Comparison of ENCODE assay signal across 22 mouse cellular contexts in genomic region chr9:102581921-102582469, GRCm38 (mm10). TPM values are rescaled to one million over a fixed set of nuclear protein-coding genes. Genes with fewer than 3 reads are reported as not detected.
DNase-seq lines count a peak whose midpoint lies in the region; ATAC-seq and TF ChIP-seq lines count a peak whose summit lies in the region.
"Had no signal": no experiment of that assay in that cellular context is flagged by ENCODE, and none has a peak within 500 bp of the region (broad histone marks: within the 10 kb centered on the region; RNA-seq: fewer than 3 reads in every experiment).

No protein-coding gene starts in this region.

- peak; percentile 56 for DNase-seq in heart, adult 11 months
- DNase-seq in heart, adult 2 months, result no peak
- DNase-seq in brain, adult 2 months (ENCODE audit: low read depth, low spot score), result peak; percentile 65
- peak; percentile 12 for DNase-seq in retina, embryonic 14.5 days (ENCODE audit: low spot score)
- DNase-seq in limb, embryonic 10.5 days (ENCODE audit: low spot score), result no peak
- DNase-seq: adrenal gland, postnatal 14 days; cerebellum, adult 18-20 months; cerebellum, adult 9-11 months; cerebellum, postnatal 36 days; gastrocnemius, postnatal 14 days; heart, postnatal 10 days; heart, postnatal 4 days had no signal

- no peak for TF ChIP-seq CTCF in heart, adult 2 months (IDR thresholded peaks at IDR 0.05)

- peaks cover 34% of the 10 kb centered on the region for H3K9me3 ChIP-seq in megakaryocyte, embryonic 14.5 days
- no peaks in the 10 kb centered on the region for H3K9me3 ChIP-seq in limb, embryonic 10.5 days (replicated peaks)
- no peaks in the 10 kb centered on the region for H3K9me3 ChIP-seq in midbrain, embryonic 15.5 days
- H3K9me3 ChIP-seq: embryonic facial prominence, embryonic 13.5 days; heart, embryonic 10.5 days; hindbrain, embryonic 12.5 days had no signal

- no peak for TF ChIP-seq POLR2A in heart, adult 2 months (IDR thresholded peaks at IDR 0.05; ENCODE audit: insufficient read depth, low read depth, low read length)

- no peak overlapping the region for H3K4me3 ChIP-seq in heart, adult 2 months
- peak overlapping the region; percentile 4 for H3K4me3 ChIP-seq in megakaryocyte, embryonic 14.5 days (replicated peaks)
- no peak overlapping the region for H3K4me3 ChIP-seq in limb, embryonic 10.5 days
- H3K4me3 ChIP-seq in midbrain, embryonic 15.5 days, result no peak overlapping the region
- H3K4me3 ChIP-seq: embryonic facial prominence, embryonic 13.5 days; heart, embryonic 10.5 days; hindbrain, embryonic 12.5 days had no signal

- WGBS in heart, adult 2 months, result 70% methylated on average over 12 of the region's 12 CpGs
- 87% methylated on average over 12 of the region's 12 CpGs for WGBS in limb, embryonic 10.5 days
- WGBS in midbrain, embryonic 15.5 days, result 85% methylated on average over 12 of the region's 12 CpGs

- TF ChIP-seq EP300 in heart, adult 2 months (IDR thresholded peaks at IDR 0.05; ENCODE audit: insufficient read depth, low read depth, low read length), result no peak

- H3K4me1 ChIP-seq in heart, adult 2 months (ENCODE audit: control insufficient read depth, insufficient read depth, low read length), result no peaks in the 10 kb centered on the region
- H3K4me1 ChIP-seq in megakaryocyte, embryonic 14.5 days, result peaks cover 6% of the 10 kb centered on the region
- no peaks in the 10 kb centered on the region for H3K4me1 ChIP-seq in limb, embryonic 10.5 days
- no peaks in the 10 kb centered on the region for H3K4me1 ChIP-seq in midbrain, embryonic 15.5 days
- H3K4me1 ChIP-seq: hindbrain, embryonic 12.5 days had no signal

- H3K27me3 ChIP-seq in heart, adult 2 months (ENCODE audit: control insufficient read depth, insufficient read depth, low read length), result no peaks in the 10 kb centered on the region
- peaks cover 5% of the 10 kb centered on the region for H3K27me3 ChIP-seq in megakaryocyte, embryonic 14.5 days (replicated peaks)
- no peaks in the 10 kb centered on the region for H3K27me3 ChIP-seq in limb, embryonic 10.5 days (ENCODE audit: low read depth, poor library complexity, severe bottlenecking)
- no peaks in the 10 kb centered on the region for H3K27me3 ChIP-seq in midbrain, embryonic 15.5 days (replicated peaks)
- H3K27me3 ChIP-seq: CH12.LX; embryonic facial prominence, embryonic 13.5 days; hindbrain, embryonic 12.5 days; Patski had no signal

- no peak for ATAC-seq in megakaryocyte, adult 5-6 weeks (ENCODE audit: poor library complexity, severe bottlenecking)
- no peak for ATAC-seq in midbrain, embryonic 15.5 days (replicated peaks)
- ATAC-seq: activated CD4-positive, CD25-positive, alpha-beta regulatory T cell, adult 4 months; forebrain, embryonic 14.5 days; Patski had no signal

- intact Hi-C loops in heart, adult 2 months (cut with DNase I), result no loop called here

- no peaks in the 10 kb centered on the region for H3K79me2 ChIP-seq in heart, adult 2 months (replicated peaks; ENCODE audit: control insufficient read depth, insufficient read depth, low read length)

- no peak overlapping the region for H3K4me2 ChIP-seq in midbrain, embryonic 15.5 days
- H3K4me2 ChIP-seq: embryonic facial prominence, embryonic 13.5 days; hindbrain, embryonic 12.5 days had no signal

- H3K27ac ChIP-seq in heart, adult 2 months, result no peak overlapping the region
- no peak overlapping the region for H3K27ac ChIP-seq in limb, embryonic 10.5 days
- H3K27ac ChIP-seq in midbrain, embryonic 15.5 days, result no peak overlapping the region
- H3K27ac ChIP-seq: embryonic facial prominence, embryonic 13.5 days; heart, embryonic 10.5 days; hindbrain, embryonic 12.5 days had no signal

- H3K36me3 ChIP-seq in heart, adult 2 months (ENCODE audit: control insufficient read depth, insufficient read depth, low read length), result no peaks in the 10 kb centered on the region
- peaks cover 32% of the 10 kb centered on the region for H3K36me3 ChIP-seq in megakaryocyte, embryonic 14.5 days (replicated peaks; ENCODE audit: low read length)
- H3K36me3 ChIP-seq in limb, embryonic 10.5 days, result peaks cover 22% of the 10 kb centered on the region
- H3K36me3 ChIP-seq in midbrain, embryonic 15.5 days (replicated peaks), result no peaks in the 10 kb centered on the region; the same call in 1 of the 2 replicates

- no peak overlapping the region for H3K9ac ChIP-seq in heart, adult 2 months (ENCODE audit: low read depth, low read length)
- H3K9ac ChIP-seq in midbrain, embryonic 15.5 days, result no peak overlapping the region
- H3K9ac ChIP-seq: embryonic facial prominence, embryonic 13.5 days; hindbrain, embryonic 12.5 days had no signal

RNA-seq across cellular contexts. Expression of gene Anapc13, which starts 44.1 kb away (rescaled TPM):
- 100 to 1,000 TPM; 344 to 384 TPM for total RNA-seq in heart, adult 2 months (2021)
- 128 and 135 TPM in 2 replicates for polyA plus RNA-seq in heart, adult 2 months (2012; rRNA removed)
- 17.1 and 27.3 TPM in 2 replicates for polyA plus RNA-seq in megakaryocyte, embryonic 14.5 days (2012; ENCODE audit: insufficient read depth, low replicate concordance)
- 115 and 117 TPM in 2 replicates for total RNA-seq in megakaryocyte, adult 5-6 weeks (2015)
- 106 and 119 TPM in 2 replicates for total RNA-seq in megakaryocyte, adult 5-6 weeks (2017)
- polyA plus RNA-seq in limb, embryonic 10.5 days (2016; fragmentation: Nextera tagmentation; extraction: Ambion mirVana), result 154 and 168 TPM in 2 replicates
- 135 and 137 TPM in 2 replicates for polyA plus RNA-seq in midbrain, embryonic 15.5 days (2015; fragmentation: Nextera tagmentation; extraction: Ambion mirVana)

RNA-seq across cellular contexts. Expression of gene Cep63, which starts 44.3 kb away (rescaled TPM):
- 10 to 100 TPM; 49.4 to 57.5 TPM for total RNA-seq in heart, adult 2 months (2021)
- polyA plus RNA-seq in heart, adult 2 months (2012; rRNA removed), result 7.3 and 9.9 TPM in 2 replicates
- polyA plus RNA-seq in megakaryocyte, embryonic 14.5 days (2012; ENCODE audit: insufficient read depth, low replicate concordance), result 16.3 and 47.6 TPM in 2 replicates
- 26.7 and 30.0 TPM in 2 replicates for total RNA-seq in megakaryocyte, adult 5-6 weeks (2015)
- total RNA-seq in megakaryocyte, adult 5-6 weeks (2017), result 28.0 and 39.0 TPM in 2 replicates
- 46.5 and 57.1 TPM in 2 replicates for polyA plus RNA-seq in limb, embryonic 10.5 days (2016; fragmentation: Nextera tagmentation; extraction: Ambion mirVana)
- polyA plus RNA-seq in midbrain, embryonic 15.5 days (2015; fragmentation: Nextera tagmentation; extraction: Ambion mirVana), result 38.9 and 42.2 TPM in 2 replicates

Comparison
In these comparisons a context has a peak if more than half of its experiments do, and no peak if none do; other contexts are left out.
1. DNase-seq: peak in heart, adult 11 months (single experiment), brain, adult 2 months (single experiment) and retina, embryonic 14.5 days (single experiment); none in heart, adult 2 months (0 of 2) and limb, embryonic 10.5 days (single experiment).